Mouse (Mus musculus): ENCODE data around the gene Cwf19l1.
"Not testable (repeated sequence)": the region's sequence is repeated elsewhere in the genome, so short reads cannot be mapped to it uniquely, and the experiment has no call there.

Cwf19l1 gene

DNA sequence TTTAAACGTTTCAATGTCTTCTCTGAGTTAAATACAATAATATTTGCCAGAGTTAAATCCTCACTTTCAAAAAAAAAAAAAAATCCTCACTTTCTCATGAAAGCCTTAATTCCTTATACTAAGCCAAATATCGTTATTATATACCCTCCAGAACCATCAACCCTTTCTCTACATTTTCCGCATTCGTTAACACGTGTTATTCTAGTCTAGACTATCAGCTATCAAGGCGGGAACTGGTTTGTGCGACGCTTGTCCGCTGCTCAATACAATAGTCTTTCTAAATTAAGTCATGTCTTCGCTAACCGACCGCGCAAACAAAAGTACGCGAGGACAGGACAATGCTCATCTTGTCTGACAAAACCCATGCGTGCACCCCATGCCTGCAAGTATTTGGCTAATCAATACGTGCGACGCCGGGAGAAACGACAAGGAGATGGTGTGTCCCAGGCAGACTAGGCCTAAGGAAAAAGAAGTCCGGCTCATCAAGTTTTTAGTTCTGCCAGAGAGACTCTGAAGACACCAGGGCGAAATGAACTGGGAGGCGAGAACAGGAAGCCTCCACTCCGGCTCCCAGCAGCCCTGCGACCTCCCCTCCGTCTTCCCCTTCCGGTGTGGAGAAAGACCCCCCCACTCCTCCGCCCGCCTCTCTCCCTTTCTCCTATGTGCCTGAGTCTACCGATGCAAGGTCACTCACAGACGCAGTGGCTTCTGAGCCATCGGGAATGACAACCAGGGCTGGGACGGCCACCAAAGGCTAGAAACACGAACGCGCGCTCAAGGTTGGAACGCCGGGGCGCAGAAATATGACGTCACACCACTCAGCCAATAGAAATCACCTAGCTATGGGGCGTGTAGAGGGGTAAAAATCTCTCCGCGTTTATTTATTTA is at the start of gene Cwf19l1:
Gene Cwf19l1 (minus strand): TSS at position 805 of the 888 bp plus-strand sequence.
- DNase-seq (ENCODE audit: low spot score) = peak; percentile 81

DNA sequence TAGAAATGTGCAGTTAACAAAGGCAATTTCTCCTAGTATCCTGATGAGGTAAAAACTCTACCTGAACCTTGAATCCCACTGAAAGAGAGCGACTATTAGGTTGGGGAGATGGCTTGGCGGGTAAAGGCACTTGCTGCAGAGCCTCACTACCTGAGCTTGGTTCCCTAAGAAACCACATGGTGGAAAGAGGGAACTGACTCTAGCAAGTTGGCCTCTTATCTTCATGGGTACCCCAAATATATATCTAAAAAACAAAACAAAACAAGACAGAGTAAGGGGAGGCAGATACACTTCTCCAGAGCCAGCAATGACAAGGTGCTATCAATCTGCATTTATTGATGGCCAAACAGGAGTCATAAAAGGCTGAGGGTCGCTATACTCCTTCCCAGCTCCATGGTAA is 48.3 kb upstream of the Cwf19l1 start:
- DNase-seq (ENCODE audit: low spot score) = no peak

DNA sequence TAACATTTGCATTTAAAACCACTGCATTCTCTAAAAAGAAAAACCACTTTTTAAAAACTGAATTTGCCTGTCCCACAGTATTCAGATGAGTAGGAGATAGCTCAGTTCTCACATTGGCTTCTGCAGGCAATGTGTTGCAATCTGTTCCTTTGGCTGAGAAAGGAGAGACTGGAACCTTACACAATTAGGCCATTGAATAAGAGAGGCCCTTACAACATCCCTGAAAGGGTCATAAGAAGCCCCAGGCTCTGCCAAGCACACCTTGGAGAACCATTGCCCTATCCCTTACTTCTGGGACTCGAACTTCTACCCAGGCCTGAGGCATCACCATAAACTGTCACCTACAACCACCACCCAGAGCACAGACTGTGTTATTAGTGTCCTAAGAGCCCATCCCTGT is 44.8 kb upstream of the Cwf19l1 start:
- DNase-seq (ENCODE audit: low spot score) = no peak

DNA sequence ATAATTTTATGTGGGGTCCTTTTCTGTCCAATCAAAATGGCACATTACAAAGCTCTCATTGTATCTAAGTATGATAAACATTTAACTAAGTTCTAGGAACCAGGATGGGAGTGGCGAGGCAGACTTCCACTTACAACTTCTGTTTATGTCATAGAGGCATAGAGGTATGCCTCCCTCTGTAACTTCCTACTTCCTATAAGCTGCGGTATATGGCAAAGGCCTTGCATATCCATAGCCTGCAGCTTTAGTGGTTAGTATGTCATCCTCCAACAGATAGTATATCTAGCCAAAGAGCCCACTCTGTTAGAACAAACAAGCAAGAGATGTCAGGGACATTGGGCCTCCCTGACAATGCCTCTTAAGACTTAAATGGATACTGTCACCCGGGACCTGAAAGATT is 41.1 kb upstream of the Cwf19l1 start:
- no peak for DNase-seq (ENCODE audit: low spot score)

DNA sequence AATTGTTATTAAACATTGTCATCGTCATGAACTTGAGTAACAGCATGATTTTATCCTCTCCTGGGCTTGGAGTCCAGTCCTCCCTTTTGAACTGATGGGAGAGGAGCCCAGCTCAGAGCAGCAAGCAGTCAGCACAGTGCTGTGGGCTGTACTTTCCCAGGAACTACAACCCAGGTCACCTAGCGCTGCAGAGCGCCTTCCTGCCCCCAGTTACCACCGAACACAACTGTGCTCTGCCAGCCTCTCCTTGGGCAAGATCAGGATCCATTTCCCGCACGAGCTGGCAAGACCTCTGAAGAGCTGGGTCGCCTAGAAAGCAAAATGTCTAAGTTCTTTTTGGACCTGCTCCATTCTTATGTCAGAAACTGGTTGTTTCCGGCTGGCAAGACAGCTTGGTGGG is 39.2 kb upstream of the Cwf19l1 start:
- DNase-seq (ENCODE audit: low spot score) = no peak

DNA sequence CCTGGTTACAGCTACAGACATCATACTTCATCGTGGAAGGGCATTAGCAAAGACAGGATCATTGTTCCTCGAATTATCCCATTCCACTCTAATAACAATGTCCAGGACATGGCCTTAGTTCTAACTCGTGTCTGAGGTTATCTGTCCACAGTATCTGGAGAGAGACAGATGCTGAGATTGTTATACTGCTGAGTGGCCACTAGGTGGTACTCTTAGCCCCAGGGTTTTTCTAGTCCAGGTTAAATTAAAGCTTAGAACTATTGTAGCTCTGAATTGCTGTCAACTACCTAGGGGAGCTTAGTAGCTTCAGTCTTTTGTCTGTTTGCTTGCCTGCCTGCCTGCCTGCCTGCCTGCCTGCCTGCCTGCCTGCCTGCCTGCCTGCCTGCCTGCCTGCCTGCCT is 25.8 kb upstream of the Cwf19l1 start:
- DNase-seq (ENCODE audit: low spot score) = no peak

DNA sequence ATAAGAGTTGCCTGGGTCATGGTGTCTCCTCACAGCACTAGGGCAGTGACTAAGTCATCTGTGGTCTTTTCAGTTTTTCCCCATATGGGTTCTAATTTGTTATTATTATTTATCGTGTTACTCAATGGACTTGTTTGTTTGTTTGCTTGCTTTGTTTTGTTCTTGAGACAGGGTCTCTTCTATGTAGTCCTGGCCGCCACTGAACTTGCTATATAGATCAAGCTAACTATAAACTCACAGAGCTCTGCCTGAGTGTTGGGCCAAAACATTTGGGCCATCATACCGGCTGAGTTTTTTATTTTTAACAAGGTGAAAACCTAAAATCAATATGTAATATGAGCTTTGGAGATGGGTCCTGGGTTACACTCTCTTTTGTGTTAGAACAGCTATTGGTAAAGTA is 23.7 kb upstream of the Cwf19l1 start:
- DNase-seq (ENCODE audit: low spot score) = no peak

DNA sequence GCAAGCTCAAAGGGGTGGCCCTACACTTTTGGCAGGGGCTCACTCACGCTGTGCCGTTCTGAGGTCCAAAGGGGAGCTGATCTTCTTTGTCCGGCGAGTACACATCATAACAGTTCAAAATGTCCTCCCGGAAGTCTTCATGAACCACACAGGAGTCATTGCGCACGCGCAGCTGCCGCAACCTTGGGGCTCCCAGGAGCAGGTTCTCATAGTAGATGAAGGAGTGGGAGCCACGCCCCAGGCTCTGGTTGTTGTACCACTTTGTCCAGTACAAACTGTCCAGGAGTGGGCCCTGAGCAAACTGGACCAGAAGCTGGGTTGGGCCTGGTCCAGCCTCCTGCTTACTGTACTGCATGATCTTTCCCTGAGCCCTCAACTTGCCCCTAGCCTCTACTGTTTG is 21.3 kb upstream of the Cwf19l1 start:
- no peak for DNase-seq (ENCODE audit: low spot score)

DNA sequence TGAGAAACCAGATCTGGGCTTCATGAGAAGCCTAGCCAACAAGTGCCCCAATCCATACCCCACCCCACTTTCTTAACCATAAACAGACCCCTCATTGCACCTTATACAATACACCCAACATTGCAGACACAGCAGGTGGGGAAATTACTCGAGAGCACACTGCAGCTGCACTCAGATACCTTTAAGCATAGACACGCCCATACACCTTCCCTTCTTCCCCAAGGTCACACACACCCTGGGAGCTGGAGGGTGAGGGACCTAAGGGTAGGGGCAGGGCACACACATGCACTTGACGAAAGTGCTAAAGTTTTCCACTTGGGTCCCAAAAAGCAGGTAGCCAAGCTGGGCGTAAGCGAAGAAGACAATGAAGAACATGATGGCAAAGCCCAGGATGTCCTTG is 18.1 kb upstream of the Cwf19l1 start:
- DNase-seq (ENCODE audit: low spot score) = no peak

DNA sequence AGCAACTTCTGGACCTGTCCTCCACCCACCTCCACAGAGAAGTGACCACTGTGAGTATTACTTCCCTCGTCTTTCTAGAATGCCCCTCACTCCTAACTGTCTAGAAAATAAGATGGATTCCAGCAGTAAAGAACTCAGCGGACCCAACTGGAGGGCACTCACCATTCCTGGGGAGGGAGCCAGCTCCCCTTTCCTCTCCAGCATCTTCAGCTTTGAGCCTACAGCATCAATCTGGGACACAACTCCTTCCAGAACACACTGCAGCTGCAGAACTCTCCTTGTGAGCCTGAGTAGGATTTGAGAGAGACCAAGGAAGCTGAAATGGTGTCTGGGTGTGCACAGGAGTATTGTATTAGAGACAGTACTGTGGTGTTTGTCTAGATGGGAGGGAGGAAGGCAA is 13.3 kb upstream of the Cwf19l1 start:
- no peak for DNase-seq (ENCODE audit: low spot score)

DNA sequence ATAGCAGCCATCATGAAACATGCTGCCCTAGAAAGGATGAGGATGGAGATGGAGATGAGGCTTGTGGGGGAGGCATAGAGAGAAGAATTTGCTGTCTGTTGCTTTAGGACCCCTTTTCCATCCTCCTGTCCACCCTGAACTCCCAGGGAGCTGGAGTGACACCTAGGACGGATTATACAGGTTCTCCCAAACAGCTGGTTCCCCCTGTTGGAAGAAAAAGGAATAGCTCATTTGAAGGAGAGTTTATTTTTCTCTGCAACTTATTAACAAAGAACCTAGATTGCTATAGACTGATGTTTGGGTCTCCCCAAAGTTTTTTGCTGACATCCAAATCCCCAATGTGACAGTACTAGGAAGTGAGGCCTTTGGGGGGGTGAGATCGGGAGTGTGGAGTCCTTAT is 12.7 kb upstream of the Cwf19l1 start:
- no peak for DNase-seq (ENCODE audit: low spot score)

DNA sequence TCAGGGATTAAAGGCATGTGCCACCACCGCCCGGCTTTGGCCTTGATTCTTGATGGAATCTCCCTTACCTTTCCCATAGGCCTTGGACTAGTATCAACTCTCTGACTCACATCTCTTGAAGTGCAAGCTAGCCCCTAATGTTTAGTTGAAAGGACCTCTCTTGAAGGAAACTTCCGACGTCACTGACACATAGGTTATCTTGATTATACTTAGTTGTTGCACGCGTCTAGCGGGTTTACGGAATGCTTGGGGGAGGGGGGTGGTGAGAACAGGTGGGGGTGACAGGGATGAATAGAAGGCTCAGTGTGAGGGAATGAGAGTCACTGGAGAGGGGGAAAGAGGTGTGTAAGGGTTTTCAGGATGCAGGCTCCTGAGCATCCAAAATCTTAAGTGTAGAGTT is 11.3 kb upstream of the Cwf19l1 start:
- no peak for DNase-seq (ENCODE audit: low spot score)

DNA sequence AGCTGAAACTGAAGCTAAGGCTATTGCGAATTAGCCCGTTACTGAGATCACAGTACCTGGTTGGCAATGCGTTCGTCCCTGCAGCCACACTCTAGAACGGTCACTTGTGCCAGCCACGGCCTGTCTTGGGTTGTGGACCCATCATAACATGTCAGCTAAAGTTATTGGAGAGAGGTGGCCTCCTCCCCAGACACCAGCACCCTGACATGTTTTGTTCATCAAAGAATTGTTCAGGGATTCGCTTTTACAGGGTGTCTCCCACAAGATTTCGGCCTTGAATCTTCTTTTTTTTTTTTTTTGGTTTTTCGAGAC is 10.8 kb upstream of the Cwf19l1 start:
- no peak for DNase-seq (ENCODE audit: low spot score)

DNA sequence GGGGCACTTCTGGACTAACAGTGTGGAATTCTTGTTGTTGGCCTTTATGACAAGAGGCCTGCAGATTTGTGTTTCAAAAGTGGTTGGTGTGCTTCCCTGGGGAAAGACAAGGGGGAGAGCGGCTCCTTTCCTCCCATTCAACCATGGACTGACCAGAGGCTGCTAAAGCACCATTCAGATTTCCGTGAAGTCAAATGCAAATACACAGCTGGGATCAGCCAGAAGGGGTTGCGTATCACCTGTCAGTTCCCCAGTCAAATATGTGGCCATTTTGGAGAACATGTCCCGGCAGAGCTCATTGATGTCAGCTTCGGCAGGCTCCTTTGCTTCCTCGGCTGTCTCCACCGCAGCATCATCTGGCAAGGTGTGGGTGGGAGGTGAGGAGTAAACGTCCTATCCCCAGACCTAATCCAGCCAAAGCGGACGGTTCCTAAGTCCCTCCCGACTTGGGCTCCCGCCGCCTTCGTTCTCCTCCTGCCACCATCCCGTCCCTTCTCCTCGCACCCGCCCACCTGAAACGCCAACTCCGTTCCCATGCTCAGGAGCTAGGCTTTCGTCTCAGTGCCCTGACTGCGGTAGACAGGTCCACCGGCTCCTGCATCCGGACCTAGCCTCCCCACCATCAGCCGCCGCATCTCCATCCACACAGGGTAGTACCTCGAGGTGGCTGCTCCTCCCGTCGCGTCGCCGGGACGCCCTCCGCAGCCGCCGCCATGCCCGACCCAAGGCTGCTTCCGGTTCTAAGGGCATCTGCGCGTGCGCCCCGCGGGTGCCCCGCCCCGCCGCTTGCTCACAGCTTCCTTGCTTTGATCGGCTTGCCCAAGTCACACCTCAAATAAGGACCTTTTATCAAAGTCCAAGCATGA is 10.3 kb upstream of the Cwf19l1 start, which contains the start of gene Bloc1s2:
Gene Bloc1s2 (minus strand): TSS at position 745 of the 866 bp plus-strand sequence.
- DNase-seq (ENCODE audit: low spot score) = peak; percentile 93

DNA sequence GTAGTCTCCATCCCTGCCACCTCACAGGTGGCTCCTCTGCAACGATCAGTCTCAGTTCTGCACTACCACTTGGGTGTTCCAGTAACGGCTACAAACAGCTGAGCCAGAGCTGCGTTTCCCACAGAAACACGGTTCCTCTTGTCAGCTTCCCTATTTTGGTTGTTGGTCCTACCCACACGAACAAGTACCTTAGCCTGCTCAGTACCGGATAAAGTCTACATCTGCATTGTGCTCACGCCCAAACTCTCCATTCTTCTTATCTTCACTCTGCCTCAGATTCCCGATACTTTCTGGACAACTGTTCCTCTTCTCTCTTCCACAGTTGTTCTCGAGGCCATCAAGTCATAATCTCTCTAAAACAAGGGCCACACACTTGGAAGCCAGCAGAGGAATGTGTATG is 8.7 kb upstream of the Cwf19l1 start:
- DNase-seq (ENCODE audit: low spot score) = no peak

DNA sequence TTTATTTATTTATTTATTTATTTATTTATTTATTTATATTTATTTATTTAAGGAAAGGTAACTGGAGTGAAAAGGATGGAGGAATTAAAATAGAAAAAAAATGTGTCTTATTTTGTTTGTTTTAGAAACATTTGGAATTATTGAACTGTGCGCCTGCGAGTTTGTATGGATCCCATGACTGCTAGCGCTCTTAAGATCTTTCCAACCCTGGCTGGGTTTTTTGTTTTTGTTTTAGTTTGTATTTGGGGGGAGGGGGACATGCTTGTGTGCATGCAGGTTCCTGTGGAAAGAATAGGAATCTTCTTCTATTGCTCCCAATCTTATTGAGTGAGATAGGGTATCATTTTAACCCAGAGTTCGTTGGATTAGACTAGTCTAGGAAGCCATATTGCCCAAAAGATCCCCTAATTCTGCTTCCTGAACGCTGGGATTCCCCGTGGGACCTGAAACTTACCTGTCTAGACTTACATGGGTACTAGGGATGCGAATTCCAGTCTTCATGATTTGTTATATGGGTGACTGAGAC is 347 bp upstream of the Cwf19l1 start:
- no peak for DNase-seq (ENCODE audit: low spot score)

DNA sequence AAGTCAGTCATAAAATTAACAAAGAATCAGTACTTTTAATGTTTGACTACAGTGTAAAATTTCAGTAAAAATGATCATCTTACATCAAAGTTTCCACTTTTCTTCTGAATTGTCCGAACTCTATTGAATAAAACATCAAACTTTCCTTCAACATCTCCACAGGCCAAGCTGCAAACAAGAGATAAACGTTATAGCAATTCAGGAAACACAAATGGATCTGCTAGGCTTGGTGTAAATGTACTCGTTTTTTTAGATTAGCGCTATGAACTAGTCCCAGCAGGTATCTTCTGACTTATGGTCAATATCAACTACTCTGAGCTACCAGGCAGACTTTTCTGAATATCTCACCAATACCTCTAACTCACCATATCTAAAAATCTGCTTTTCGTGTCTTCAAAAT is 2.8 kb downstream of the Cwf19l1 start:
- no peak for DNase-seq (ENCODE audit: low spot score)

DNA sequence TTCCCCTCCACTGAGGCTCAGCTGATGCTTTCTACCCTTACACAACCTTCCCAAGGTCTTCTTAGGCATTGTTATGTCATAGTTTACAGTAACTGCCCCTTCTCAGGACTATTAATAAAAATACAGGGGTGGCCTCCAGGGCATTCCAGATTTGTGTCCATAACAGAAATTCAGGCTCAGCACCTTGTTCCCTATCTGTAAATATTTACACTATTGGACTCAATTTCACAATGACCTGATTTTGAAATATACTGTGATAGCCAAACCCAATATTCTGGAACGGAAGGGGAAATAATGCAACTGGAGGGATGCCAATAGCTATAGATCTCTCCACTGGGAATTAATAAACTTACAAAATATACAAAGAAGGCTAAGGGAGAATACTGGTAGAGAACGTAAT is 7.1 kb downstream of the Cwf19l1 start:
- no peak for DNase-seq (ENCODE audit: low spot score)

DNA sequence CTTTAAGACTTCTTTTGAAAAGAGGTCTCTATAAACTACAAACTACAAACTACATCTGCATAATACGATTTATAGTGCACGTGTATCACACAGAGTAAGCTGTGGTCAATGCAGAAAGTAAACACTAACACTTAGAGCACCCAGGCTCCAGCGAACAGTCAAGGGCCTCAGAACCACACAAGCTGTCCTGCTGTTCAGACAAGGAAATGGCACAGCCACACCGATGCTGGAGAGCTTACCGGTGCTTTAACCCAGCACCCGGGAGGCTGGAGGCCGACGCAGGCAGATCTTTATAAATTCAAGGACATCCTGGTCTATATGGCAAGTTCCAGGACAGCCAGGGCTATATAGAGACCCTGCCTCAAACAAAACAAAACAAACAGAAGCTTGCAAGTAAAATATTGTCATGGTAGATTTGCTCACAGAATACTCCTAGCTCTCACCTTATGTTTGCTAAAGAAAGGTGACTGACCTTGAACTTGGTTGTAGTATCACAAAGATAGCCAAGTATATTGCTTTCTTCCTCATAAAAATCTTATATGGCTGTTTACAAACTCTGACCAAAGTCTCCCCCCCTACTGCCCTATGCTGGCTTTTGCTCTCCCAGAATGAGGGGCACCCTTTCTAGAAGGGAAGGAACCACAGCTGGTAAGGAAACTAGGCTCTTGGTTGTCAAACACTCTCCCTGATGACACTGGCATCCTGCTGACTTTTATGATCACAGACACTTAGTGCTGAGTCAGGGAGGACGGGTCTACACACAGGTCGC is 7.8 kb downstream of the Cwf19l1 start:
- no peak for DNase-seq (ENCODE audit: low spot score)

DNA sequence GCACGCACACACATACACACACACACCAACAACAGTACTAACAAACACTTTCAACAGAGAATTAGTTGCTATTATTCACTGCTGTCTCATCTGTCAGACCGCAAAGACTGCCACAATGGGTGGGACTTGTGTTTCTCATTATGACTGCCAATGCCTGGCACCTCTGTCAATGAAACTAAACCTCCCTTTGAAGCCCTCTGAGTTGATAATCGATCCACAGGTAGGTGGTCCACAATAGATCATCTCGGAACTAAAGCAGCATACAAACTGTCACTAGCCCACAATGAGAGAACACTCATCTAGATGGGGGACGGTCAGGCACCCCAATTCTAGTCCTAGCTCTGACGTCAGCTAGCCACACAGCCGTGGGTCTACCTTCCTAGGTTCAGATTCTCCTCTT is 14.5 kb downstream of the Cwf19l1 start:
- no peak for DNase-seq (ENCODE audit: low spot score)

DNA sequence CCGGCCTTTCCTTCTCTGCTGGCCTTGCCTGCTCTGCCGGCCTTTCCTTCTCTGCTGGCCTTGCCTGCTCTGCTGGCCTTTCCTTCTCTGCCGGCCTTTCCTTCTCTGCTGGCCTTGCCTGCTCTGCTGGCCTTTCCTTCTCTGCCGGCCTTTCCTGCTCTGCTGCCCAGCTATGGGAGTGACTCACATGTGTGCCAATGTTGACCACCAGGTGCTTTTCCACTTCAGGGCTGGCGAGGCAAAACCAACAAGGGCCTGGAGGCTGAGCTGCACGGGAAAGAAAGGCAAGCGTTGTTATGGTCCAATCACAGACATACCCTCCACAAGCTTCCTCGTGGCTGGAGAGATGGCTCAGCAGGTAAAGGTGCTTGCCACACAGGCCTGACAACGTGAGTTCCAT is 15.0 kb downstream of the Cwf19l1 start:
- not testable (repeated sequence) for DNase-seq (ENCODE audit: low spot score)

DNA sequence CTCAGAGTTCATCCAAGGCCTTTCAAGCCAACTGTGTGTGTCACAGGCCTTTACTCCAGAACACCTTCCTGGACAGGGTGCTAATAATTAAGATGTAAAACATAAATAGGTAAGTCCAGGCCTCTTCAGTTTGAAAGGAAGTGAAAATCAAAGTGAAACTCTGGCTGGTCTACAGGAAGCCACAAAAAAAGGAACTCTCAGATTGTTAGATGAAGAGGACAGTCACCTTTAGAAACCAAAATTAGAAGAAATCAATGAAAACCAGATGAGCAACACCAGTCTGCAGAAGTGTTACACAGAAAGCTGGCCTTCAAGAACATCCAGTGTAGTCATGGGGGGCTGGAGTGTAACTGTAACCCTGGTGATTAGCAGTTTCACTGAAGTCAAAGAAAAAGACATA is 17.9 kb downstream of the Cwf19l1 start:
- no peak for DNase-seq (ENCODE audit: low spot score)

Data from T-cell, adult 2 months (primary cell).